Mouse (Mus musculus): ENCODE measurements around the gene Acat3.
"Not testable (repeated sequence)": the region's sequence is repeated elsewhere in the genome, so short reads cannot be mapped to it uniquely, and the experiment has no call there.

Acat3 gene

DNA sequence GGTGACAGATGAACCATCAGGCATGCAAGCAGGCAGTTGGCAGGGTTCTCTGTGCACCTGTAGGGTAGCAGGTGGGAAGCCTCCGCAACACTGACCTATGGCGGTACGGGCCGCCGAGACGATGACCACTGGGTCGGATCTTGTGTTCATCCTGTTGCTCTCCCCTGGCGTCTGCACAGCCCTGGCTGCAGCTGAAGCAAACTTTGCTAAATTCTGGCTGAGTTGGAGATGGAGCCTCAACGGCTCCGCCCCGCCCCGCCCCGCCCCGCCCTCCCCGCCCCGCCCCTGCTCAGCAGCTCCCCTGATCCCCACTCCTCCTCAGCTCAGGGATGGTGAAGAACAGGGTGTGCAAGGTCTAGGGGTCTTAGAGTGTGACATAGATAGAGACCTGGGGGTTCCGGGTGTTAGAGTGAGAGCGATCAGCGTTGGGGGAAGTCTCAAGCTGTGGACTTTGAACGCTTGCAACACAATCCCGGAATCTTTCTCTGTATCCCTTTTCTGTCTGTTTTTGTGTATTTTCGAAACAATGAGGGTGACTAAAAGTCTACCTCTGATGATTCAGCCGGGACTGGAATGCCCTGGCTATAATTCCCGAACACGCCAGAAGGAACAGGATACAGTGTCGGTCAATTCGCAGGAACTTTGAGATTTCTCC lies at the start of gene Acat3:
Acat3 (minus strand) TSS at position 450 of the 655 bp plus-strand sequence.
- no peak for DNase-seq (ENCODE audit: low read depth)

DNA sequence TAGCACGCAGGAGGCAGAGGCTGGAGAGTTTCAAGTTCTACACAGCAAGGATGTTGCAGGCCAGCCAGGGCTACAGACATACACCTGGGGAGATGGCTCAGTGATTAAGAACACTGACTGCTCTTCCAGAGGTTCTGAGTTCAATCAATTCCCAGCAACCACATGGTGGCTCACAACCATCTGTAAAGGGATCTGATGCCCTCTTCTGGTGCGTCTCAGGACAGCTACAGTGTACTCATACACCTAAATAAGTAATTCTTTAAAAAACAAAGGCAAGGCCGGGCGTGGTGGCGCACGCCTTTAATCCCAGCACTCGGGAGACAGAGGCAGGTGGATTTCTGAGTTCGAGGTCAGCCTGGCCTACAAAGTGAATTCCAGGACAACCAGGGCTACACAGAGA lies 47.7 kb upstream of the Acat3 start:
- DNase-seq (ENCODE audit: low read depth): not testable (repeated sequence)

DNA sequence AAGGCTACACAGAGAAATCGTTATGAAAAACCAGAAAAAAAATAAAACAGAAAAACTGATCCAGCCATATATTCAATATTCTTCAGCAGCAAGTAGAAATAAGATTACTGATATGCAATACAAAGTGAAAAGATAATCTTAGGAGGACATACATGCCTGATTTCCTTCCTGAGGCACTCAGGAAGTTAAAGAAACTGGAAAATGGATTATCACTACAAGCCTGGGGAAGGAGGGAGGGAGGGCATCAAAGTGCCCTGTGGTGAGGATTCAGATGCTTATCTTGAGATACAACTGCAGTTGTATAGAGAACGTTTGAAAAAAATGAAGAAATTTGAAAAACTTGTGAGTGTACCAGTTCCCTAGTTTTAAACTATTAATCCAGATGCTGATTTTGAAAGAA lies 43.6 kb upstream of the Acat3 start:
- no peak for DNase-seq (ENCODE audit: low read depth)

DNA sequence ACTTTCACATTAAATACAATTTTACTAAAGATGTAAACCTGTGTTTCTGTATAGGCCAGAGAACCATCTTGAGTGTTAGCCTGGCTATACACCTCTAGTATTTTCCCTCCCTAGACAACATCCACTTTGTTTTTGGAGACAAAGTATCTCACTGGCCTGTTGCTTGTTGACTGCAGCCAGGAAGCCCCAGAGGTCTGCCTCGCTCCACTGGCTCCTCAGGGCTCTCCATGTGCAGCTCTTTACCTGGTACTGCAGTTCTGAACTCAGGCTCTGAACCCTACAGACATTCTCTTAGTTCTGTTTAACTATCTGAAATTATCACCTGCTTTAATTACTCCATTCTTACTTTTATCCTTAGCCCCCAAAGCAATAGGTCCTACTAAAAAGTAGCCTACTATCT lies 38.1 kb upstream of the Acat3 start:
- no peak for DNase-seq (ENCODE audit: low read depth)

DNA sequence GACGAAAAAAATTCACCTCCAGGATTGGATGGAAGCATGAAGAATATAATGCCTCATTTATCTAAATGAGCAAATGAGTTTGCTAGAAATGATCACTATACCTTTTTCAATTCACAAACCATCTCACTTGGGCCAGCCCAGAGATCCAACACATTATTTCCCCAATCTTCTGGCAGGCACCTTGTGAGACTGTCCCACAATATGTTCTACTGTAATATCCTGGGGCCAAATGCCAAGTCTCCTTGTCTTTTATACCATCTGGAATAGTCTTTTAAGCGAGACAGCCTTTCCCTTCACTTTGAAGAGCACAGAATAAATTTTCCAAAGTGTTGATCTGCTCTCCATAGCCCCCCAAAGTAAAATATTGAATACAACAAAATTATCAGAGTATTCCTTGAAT lies 33.5 kb upstream of the Acat3 start:
- DNase-seq (ENCODE audit: low read depth): no peak

DNA sequence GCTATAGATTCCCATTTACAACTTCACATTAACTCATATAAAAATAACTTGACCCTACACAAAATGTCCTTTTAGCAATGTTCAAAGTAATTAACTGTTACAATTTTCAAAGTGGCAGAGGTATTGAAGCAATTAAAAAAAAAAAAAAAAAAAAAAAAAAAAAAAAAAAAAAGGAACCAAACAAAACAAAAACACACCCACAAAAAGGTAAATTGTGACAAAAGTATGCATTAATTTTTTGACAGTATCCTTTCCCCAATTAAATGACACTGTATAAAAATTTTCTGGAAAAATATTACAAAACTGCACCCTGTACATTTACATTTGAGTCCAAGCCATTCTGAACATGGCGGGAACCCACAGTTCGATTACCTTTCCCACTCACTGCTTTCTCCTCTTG lies 26.8 kb upstream of the Acat3 start:
- no peak for DNase-seq (ENCODE audit: low read depth)

DNA sequence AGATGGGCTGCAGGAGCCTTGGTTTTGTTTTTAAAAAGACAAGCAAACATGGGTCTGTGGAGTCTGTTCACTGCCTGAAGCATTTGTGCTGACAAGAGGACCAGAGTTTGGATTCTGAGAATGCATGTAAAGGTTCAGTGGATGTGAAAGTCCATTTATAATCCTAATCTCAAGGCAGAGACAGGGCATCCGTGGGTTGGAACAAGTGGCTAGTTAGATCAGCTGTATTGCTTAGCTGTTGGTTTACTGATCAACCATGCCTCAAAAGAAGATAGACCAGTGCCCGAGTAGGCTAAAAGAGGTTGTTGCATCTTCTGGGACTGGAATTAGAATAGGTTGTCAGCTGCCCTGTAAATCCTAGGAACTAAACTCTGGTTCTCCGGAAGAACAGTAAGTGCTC lies 23.1 kb upstream of the Acat3 start:
- DNase-seq (ENCODE audit: low read depth): no peak

DNA sequence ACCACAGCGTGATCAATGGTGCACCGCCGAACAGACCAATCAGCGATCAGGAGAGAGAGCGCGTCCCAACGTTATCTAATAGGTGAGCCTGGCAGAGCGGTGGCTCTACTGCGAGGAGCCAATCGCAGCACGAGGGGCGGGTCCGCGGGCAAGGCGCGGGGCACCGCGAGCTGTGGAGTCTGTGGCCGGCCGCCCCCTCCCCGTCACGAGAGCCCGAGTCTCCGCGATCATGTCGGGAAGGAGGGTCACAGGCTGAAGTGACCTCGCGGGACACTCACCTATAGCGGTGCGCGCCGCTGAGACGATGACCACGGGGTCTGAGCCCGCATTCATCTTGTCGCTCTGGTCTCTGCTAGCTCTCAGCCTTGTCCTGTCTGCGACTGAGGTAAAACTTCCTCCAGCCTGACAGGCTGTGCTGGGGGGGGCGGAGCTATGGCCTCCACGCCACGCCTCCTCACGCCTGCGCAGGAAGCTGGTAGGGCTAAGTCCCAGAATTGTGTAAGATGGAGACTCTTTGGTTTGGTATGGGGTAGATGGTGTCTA lies 20.0 kb upstream of the Acat3 start, which contains the start of gene Acat2:
Acat2 (minus strand) TSS at position 417 of the 543 bp plus-strand sequence.
- DNase-seq (ENCODE audit: low read depth): peak; percentile 91

DNA sequence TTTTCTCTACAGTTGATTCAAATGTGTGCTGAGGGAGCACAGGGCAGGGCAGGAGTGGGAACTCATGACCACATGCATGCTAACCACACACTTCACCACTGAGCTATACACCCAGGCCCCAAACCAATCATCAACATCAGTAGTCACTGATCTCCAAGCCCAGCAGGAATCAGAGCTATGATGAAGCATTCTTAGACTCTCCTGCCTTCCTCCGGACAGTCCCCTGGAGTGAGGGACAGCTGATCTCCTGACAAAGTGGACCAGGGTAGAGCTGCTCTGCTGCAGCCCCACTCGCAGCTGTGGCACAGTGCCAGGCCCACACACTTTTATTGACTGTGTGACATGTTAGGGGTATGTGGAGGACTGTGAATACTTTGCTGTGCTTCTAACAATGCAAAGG lies 19.0 kb upstream of the Acat3 start:
- DNase-seq (ENCODE audit: low read depth): not testable (repeated sequence)

DNA sequence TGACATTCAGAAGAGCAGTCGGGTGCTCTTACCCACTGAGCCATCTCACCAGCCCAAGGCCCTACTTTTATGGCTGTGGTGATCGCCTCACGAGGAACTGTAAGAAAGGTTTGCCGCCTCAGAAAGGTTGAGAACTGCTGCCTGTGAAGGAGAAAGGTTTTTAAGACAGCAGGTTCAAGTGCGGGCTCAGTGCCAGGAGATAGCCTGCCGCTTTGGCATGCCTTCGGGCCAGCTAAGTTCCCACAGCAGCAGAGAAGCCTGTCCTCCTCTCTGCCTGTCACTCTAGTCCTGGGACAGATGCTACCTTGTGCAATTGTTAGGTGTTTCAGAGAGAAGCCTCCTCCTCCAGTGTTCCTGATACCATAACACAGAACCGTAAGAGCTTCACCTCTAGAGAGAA lies 16.3 kb upstream of the Acat3 start:
- no peak for DNase-seq (ENCODE audit: low read depth)

DNA sequence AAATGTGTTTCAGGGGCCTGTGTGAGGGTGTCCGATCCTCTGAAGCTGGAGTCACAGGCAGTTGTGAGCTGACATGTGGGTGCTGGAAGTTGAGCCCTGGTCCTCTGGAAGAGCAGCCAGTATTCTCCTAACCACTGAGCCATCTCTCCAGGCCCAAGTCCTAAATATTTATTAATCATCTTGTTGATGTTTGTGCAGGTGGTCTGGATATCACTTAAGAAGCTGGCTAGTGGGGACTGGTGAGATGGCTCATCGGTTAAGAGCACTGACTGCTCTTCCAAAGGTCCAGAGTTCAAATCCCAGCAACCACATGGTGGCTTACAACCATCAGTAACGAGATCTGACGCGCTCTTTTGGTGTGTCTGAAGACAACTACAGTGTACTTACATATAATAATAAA lies 9.3 kb upstream of the Acat3 start:
- no peak for DNase-seq (ENCODE audit: low read depth)

DNA sequence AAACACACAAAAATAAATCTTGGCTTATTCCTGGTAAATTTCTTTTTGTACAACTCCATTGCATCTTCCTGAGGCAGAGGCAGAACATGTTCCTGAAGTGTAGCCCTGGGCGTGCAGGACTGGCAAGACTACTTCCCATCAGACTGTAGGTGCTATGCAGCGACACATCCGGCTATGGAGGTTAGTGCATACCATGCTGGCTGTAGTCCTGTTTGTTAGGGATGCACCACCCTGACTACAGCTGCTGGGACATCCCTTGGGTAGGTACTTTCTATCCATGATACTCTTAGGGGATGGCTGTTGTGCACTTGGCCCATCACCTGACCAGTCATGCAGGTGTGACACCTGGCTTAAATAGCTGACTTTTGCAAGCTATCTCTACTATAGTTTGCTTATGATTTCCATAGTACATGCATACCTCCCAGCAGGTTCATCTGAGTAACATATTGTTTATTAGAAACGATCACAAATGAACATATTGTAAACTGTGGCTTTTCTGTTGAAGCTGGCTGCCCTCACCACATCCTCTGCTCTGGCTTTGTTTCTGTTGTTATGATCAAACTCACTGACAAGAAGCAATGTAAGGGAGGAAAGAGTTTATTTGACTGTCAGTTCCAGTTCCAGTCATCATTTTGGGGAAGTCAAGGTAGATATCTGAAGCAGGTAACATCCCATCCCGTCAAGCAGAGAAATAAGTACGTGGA lies 2.2 kb upstream of the Acat3 start:
- DNase-seq (ENCODE audit: low read depth): no peak

DNA sequence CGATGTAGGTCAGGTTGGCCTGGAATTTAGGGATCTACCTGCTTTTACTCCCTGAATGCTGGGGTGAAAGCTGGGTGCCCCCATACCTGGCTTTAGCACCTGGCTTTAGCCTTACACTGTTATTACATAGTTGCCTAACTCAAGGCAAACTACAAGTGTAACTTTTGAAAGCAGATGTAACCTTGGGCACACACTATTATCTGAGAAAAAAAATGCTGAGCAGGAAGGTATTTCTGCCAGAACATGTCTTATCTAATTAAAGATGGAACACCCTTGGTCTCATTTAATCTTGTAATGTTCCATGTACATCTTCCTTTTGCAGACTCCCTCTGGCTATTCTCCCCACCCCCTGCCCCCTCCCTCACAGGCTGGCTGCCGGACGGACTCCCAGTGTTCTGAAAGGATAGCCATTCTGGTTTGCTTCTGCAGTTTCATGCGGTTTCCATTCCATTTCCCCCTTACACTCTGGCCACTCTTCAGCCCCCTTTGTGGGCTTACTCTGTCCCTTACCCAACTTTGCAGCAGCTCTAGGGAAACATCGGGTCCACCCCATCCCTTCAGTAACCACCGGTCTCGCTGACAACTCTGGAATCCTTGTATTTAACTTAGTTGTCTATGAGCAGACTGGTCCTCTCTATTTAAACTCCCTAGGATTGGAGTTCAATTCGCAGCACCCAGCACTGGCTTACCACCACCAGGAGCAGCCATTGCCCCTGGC lies 1.3 kb upstream of the Acat3 start:
- no peak for DNase-seq (ENCODE audit: low read depth)

DNA sequence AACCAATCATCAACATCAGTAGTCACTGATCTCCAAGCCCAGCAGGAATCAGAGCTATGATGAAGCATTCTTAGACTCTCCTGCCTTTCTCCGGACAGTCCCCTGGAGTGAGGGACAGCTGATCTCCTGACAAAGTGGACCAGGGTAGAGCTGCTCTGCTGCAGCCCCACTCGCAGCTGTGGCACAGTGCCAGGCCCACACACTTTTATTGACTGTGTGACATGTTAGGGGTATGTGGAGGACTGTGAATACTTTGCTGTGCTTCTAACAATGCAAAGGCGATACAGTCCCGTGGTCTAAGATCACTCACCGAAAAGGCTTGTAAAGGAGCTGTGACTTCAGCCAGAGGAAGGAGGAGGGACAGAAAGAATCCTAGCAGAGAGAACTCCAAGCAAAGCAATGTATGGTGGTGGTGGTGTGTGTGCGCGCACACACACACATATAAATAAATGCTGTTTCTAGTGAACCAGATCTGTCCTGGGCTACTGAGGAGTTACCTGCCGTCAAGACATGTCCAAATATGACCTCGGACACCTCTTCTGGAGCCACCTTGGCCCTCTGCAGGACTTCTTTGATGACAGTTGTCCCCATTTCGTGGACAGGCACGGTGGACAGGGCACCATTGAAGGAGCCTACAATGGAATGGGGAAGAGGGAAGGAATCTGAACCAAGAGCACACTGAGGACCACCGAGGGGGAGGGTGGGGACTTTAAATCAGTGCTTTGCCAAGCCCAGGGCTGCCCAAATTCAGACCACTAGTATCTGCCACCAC lies 837 bp downstream of the Acat3 start:
- DNase-seq (ENCODE audit: low read depth): not testable (repeated sequence)

DNA sequence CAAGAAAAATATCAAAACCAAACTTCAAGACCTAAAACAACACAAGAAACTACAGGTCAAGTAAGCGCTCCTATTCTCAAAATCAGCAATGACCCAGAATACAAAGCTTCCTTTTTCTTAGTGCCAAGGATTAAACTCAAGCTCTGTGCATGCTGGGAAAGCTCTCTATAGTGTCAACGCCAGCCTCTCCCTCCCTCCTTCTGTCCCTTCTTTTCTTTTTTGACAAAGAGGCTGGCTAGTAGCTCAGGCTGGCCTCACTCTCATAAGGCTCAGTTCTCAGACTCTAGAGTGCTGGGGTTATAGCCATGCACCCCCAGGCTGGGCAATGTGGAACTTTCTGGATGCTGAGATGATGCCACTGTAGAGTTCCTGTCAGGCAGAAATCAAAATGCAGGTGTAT lies 2.3 kb downstream of the Acat3 start:
- DNase-seq (ENCODE audit: low read depth): no peak

DNA sequence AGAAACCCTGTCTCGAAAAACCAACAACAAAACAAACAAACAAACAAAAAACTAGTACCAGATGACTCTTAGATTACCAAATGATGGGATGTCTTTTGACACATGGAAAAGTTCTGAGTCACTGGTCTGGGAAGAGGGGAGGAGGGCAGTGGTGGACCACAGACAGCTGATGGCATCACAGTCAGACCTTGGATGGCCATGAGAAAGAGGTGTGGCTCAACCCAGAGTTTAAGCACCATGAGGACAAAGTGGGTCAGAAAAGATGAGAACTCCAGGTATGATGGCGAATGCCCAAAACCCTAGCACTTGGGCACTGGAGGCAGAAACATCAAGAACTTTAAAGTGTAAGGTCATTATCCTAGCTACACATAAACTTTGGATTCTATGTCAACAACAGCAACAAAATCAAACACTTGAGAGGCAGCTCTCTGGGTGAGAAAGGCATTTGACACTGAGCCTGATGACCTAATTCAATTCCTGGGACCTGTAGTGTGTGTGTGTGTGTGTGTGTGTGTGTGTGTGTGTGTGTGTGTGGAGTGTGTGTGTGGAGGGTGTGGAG lies 2.9 kb downstream of the Acat3 start:
- no peak for DNase-seq (ENCODE audit: low read depth)

DNA sequence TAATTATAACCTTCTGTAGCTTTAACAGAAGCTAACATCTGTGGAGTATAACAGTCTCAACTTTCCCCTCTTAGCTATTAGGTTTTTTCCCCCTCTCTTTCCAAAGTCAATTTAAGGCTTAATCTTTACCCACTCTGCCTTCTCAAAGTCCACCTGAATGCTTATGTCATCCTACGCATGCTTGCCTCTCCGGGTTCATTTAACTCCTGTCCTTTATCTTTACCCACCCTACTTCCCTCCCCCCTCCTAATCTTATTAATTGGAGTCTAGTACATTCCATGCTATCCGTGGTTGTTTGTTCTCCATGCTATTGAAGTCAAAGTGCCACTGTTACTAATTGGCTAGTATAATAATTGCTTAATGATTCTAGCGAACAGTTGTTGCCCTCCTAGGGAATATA lies 4.7 kb downstream of the Acat3 start:
- DNase-seq (ENCODE audit: low read depth): no peak

DNA sequence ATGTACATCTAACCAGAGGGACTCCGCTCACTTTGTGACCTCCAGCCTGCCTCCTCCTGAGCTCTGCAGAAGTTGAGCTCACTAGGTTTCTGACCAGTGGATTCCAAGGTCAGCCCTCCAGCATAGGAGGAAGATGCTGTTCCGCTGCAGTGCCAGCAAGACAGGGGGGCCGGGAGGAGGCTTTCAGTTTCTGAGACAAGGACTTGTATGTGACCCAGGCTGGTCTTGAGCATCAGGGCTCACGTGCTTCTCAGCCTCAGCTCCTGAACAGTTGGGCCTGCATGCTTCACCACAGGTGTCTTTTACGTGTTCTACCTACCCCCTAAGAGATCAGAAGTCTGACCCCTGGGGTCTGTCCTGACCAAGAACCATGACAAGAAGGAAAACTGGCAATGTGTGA lies 8.8 kb downstream of the Acat3 start:
- DNase-seq (ENCODE audit: low read depth): not testable (repeated sequence)

DNA sequence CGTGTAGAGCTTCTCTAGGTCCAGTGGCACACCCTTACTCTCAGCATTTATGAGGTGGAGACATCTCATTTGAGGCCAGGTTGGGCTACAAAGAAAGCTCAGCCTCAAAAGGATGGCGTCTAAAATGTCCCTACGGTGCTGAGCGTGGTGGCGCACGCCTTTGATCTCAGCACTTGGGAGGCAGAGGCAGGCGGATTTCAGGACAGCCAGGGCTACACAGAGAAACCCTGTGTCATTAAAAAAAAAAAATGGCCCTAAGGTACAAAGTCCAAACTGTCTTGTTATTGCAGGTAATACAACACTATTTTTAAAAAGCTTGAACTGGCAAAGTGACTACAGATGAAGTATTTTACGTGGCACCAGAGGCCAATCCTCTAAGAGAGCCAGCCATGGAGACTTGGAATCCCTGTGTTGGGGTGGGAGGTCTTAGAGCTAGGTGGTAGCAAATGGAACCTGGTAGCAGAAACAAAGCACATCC lies 14.7 kb downstream of the Acat3 start:
- DNase-seq (ENCODE audit: low read depth): no peak

DNA sequence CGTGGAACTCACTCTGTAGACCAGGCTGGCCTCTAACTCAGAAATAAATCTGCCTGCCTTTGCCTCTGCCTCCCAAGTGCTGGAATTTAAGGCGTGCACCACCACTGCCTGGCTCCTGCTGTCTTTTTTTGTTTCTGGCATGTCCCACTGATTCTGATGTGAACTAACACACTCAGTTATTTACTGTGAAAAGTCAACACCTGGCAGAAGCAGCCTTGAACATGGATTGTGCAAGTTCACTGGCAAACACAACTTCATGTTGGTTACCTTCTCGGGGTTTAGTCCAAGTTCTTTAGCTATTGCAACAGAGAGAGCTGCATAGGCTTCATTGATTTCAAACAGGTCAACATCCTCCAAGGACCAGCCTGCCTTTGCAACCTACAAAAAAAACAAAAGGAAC lies 15.4 kb downstream of the Acat3 start:
- DNase-seq (ENCODE audit: low read depth): no peak

DNA sequence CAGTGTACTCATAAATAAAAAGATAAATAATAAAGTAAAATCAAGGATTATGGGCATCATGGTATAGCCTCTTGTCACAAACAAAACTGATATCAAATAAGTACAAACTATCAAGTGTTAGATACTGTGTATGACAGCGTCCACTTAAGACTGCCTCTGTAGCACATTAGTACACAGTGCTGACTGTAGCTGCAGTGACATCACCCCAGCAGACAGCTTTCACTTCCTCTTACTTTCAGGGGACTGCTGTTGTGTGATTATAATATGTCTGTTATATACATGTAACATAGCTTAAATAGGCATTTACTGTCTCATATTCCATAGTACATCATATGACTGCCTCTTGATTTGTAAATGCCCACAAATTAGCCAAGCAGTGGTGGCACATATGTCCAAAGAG lies 19.3 kb downstream of the Acat3 start:
- DNase-seq (ENCODE audit: low read depth): no peak
